Mouse (Mus musculus) gonadal fat pad, adult 2 months (tissue): ENCODE measurements around the gene Dusp28. TPM values are rescaled to one million over a fixed set of nuclear protein-coding genes. Genes with fewer than 3 reads are reported as not detected.

Source experiments
- DNase-seq: peaks from one replicate; pipeline ENCODE4 v3.0.0-alpha.2; 2012; ENCODE audit warnings: low read depth
- polyA plus RNA-seq: library from polyadenylated mRNA; depleted of rRNA; stranded (reverse); fragments of >200 nt; gene quantifications from 2 replicates; pipeline ENCODE4 v1.2.3, GENCODE M21; 2012

The Dusp28 gene
- polyA plus RNA-seq, 1 experiment, result 53.3 TPM

GRCm38 (mm10) chr1:92907632-92908360, 1.0 kb downstream of the Dusp28 start:
- no peak for DNase-seq

GRCm38 (mm10) chr1:92908664-92909063, 1.9 kb downstream of the Dusp28 start:
- no peak for DNase-seq

GRCm38 (mm10) chr1:92909068-92909467, 2.3 kb downstream of the Dusp28 start:
- DNase-seq, result no peak

- DNase-seq, result no peak
Measured at GRCm38 (mm10) chr1:92910239-92910885, 3.6 kb downstream of the Dusp28 start, which contains the start of gene Rnpepl1. Gene Rnpepl1, plus strand, starts transcription at chr1:92910783.

GRCm38 (mm10) chr1:92910925-92911720, 4.3 kb downstream of the Dusp28 start:
- DNase-seq, result no peak

- no peak for DNase-seq
Measured at GRCm38 (mm10) chr1:92911721-92912138, 4.9 kb downstream of the Dusp28 start.

GRCm38 (mm10) chr1:92912286-92912685, 5.5 kb downstream of the Dusp28 start:
- no peak for DNase-seq

GRCm38 (mm10) chr1:92914239-92914638, 7.5 kb downstream of the Dusp28 start:
- no peak for DNase-seq

GRCm38 (mm10) chr1:92914993-92915392, 8.2 kb downstream of the Dusp28 start:
- no peak for DNase-seq

GRCm38 (mm10) chr1:92916725-92917124, 9.9 kb downstream of the Dusp28 start:
- no peak for DNase-seq

GRCm38 (mm10) chr1:92919151-92919550, 12.4 kb downstream of the Dusp28 start:
- no peak for DNase-seq

GRCm38 (mm10) chr1:92919775-92920174, 13.0 kb downstream of the Dusp28 start:
- no peak for DNase-seq

- DNase-seq, result no peak
Measured at GRCm38 (mm10) chr1:92920474-92921200, 13.9 kb downstream of the Dusp28 start.

- no peak for DNase-seq
Measured at GRCm38 (mm10) chr1:92921496-92921895, 14.7 kb downstream of the Dusp28 start.

- DNase-seq, result peak; percentile 98
Measured at GRCm38 (mm10) chr1:92930171-92930706, 23.5 kb downstream of the Dusp28 start.

- no peak for DNase-seq
Measured at GRCm38 (mm10) chr1:92933611-92934010, 26.8 kb downstream of the Dusp28 start.

- DNase-seq, result peak; percentile 79
Measured at GRCm38 (mm10) chr1:92934182-92934827, 27.5 kb downstream of the Dusp28 start, which contains the start of gene Capn10. Gene Capn10, plus strand, starts transcription at chr1:92934376.

GRCm38 (mm10) chr1:92935054-92935962, 28.5 kb downstream of the Dusp28 start:
- DNase-seq, result no peak

- no peak for DNase-seq
Measured at GRCm38 (mm10) chr1:92935977-92936376, 29.2 kb downstream of the Dusp28 start.

- no peak for DNase-seq
Measured at GRCm38 (mm10) chr1:92936467-92936866, 29.7 kb downstream of the Dusp28 start.
